Mouse (Mus musculus) embryonic fibroblast, embryonic 13.5 days (primary cell): ENCODE results near the gene Slc16a5.

Source experiments
- CTCF ChIP-seq: IDR thresholded peaks from 2 replicates; pipeline ENCODE4 v1.5.1; 2011; ENCODE audit warnings: mild to moderate bottlenecking, control low read depth, low read length, moderate library complexity, borderline replicate concordance; ENCODE audit not compliant: insufficient read depth
- POLR2A ChIP-seq: IDR thresholded peaks from 2 replicates; pipeline ENCODE4 v1.6.1; 2011; ENCODE audit warnings: low read depth, mild to moderate bottlenecking, control low read depth, low read length, moderate library complexity

DNA sequence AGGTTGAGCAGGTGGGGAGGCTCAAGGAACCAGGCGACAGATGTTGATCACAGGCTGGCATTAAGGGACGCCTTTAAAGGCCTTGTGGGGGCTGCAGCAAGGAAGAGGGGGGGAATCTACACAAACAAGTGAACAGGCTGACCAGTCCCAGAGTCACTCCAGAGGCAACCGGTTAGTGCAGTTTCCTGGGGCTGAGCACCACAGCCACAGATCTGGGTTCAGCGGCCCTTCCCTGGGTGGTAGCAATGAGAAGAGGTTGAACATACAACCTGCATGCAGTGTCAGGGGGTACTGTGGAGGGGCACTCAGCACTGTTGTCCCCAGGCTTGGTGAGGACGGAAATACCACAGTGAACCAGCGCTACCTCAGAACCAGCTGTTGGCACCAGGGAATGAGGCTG is 28.9 kb upstream of the Slc16a5 start:
- TF ChIP-seq CTCF (no peak), POLR2A (no peak)
